Mouse (Mus musculus): ENCODE data around the gene Pkhd1.

GRCm38 (mm10) chr1:20470317-20470716 is 147.5 kb downstream of the Pkhd1 start:
- TF ChIP-seq CTCF (IDR thresholded peaks at IDR 0.05; ENCODE audit: low read depth, low read length) = no peak
- no peak for TF ChIP-seq POLR2A (IDR thresholded peaks at IDR 0.05; ENCODE audit: extremely low read depth, insufficient read depth, low read length)
